In genomic region chr1:119463386-119463785, GRCm38 (mm10) we compare ENCODE assay signal across 8 mouse cellular contexts. TPM values are rescaled to one million over a fixed set of nuclear protein-coding genes. Genes with fewer than 3 reads are reported as not detected.
DNase-seq lines count a peak whose midpoint lies in the region; ATAC-seq and TF ChIP-seq lines count a peak whose summit lies in the region.

No protein-coding gene starts in this region.

- H3K4me2 ChIP-seq in liver, embryonic 11.5 days, result no peak overlapping the region

- TF ChIP-seq CTCF in liver, adult 2 months (IDR thresholded peaks at IDR 0.05; ENCODE audit: low read depth, low read length), result peak; percentile 42; the same call in 1 of the 2 replicates
- TF ChIP-seq CTCF in thymus, adult 2 months (IDR thresholded peaks at IDR 0.05; ENCODE audit: borderline replicate concordance, control insufficient read depth, extremely low read depth, insufficient read depth, low read length, poor library complexity), result no peak

- intact Hi-C loops in heart, postnatal 36 days (cut with DNase I), result loop anchor here (5.0 kb wide), 1 partner anchor 376 kb away; no protein-coding TSS in a partner anchor

- no peaks in the 10 kb centered on the region for H3K36me3 ChIP-seq in liver, adult 2 months (ENCODE audit: control insufficient read depth, insufficient read depth, low read length)
- no peaks in the 10 kb centered on the region for H3K36me3 ChIP-seq in liver, embryonic 11.5 days (ENCODE audit: control insufficient read depth, insufficient read depth, low read length)
- H3K36me3 ChIP-seq in thymus, adult 2 months (ENCODE audit: control insufficient read depth, insufficient read depth, low read length), result no peaks in the 10 kb centered on the region

- ATAC-seq in liver, embryonic 11.5 days (replicated peaks; ENCODE audit: low FRiP score), result no peak

- no peaks in the 10 kb centered on the region for H3K9me3 ChIP-seq in liver, embryonic 11.5 days (ENCODE audit: control insufficient read depth, low read length)

- no peak for TF ChIP-seq POLR2A in liver, adult 2 months (IDR thresholded peaks at IDR 0.05; ENCODE audit: extremely low read depth, insufficient read depth, low read length)
- no peak for TF ChIP-seq POLR2A in thymus, adult 2 months (IDR thresholded peaks at IDR 0.05; ENCODE audit: control insufficient read depth, extremely low read depth, insufficient read depth, low read length, poor library complexity)

- H3K27ac ChIP-seq in liver, adult 2 months (replicated peaks; ENCODE audit: insufficient read depth, low read depth, low read length), result no peak overlapping the region
- no peak overlapping the region for H3K27ac ChIP-seq in liver, embryonic 11.5 days (ENCODE audit: low read depth, low read length)
- H3K27ac ChIP-seq in thymus, adult 2 months (ENCODE audit: control insufficient read depth, insufficient read depth, low read length), result no peak overlapping the region

- no peaks in the 10 kb centered on the region for H3K79me2 ChIP-seq in liver, adult 2 months (ENCODE audit: control insufficient read depth, insufficient read depth, low read length)

- no peak overlapping the region for H3K9ac ChIP-seq in liver, adult 2 months (ENCODE audit: low read depth, low read length)
- H3K9ac ChIP-seq in liver, embryonic 11.5 days (ENCODE audit: low read depth, low read length), result no peak overlapping the region

- no peak overlapping the region for H3K4me3 ChIP-seq in liver, adult 2 months (ENCODE audit: insufficient read depth, low read depth, low read length)
- H3K4me3 ChIP-seq in liver, embryonic 11.5 days (ENCODE audit: low read depth, low read length), result no peak overlapping the region
- H3K4me3 ChIP-seq in thymus, adult 2 months (ENCODE audit: control insufficient read depth, insufficient read depth, low read length), result no peak overlapping the region

- H3K4me1 ChIP-seq in liver, adult 2 months (ENCODE audit: control insufficient read depth, insufficient read depth, low read length), result no peaks in the 10 kb centered on the region
- no peaks in the 10 kb centered on the region for H3K4me1 ChIP-seq in liver, embryonic 11.5 days (replicated peaks; ENCODE audit: control insufficient read depth, insufficient read depth, low read length)
- H3K4me1 ChIP-seq in thymus, adult 2 months (replicated peaks; ENCODE audit: control insufficient read depth, insufficient read depth, low read length), result 0 out of 2 replicates have a peak, but pooled peaks cover 4% of the 10 kb centered on the region

- H3K27me3 ChIP-seq in liver, adult 2 months (ENCODE audit: control insufficient read depth, insufficient read depth, low read length), result no peaks in the 10 kb centered on the region
- peaks cover 3% of the 10 kb centered on the region; the same call in 1 of the 2 replicates for H3K27me3 ChIP-seq in liver, embryonic 11.5 days (replicated peaks; ENCODE audit: control insufficient read depth, insufficient read depth, low read length)
- no peaks in the 10 kb centered on the region for H3K27me3 ChIP-seq in thymus, adult 2 months (ENCODE audit: control insufficient read depth, insufficient read depth, low read length)

- peak; percentile 44 to 85 for DNase-seq in adrenal gland, adult (ENCODE audit: inconsistent age in 2 of 2, low spot score in 1 of 2)
- no peak for DNase-seq in adrenal gland, adult 8-10 months
- DNase-seq in liver, adult 2 months (ENCODE audit: extremely low read depth, low read depth, low spot score), result peak; percentile 31
- DNase-seq in liver, embryonic 11.5 days (ENCODE audit: low spot score), result no peak
- peak; percentile 62 for DNase-seq in c-Kit-positive CD71-negative TER-119-negative erythroid progenitor cells, embryonic 14.5 days (ENCODE audit: low read depth)
- DNase-seq in heart, postnatal 36 days, result peak; percentile 62 to 72
- peak; percentile 58 for DNase-seq in lung, postnatal 25 days (ENCODE audit: low spot score)
- peak; percentile 73 for DNase-seq in thymus, adult 2 months

- 57% methylated on average over 2 of the region's 2 CpGs for WGBS in liver, adult 2 months
- 37% methylated on average over 2 of the region's 2 CpGs for WGBS in liver, embryonic 11.5 days
- WGBS in thymus, adult 2 months, result 52% methylated on average over 2 of the region's 2 CpGs

RNA-seq across cellular contexts. Expression of gene Ralb, which starts 41.2 kb away (rescaled TPM):
- total RNA-seq in adrenal gland, adult 8-10 months (2022), result 10 to 100 TPM; 61.0 to 78.5 (median 64.7) TPM
- 12.8 and 14.8 TPM in 2 replicates for total RNA-seq in liver, adult 2 months (2014; rRNA removed)
- polyA plus RNA-seq in liver, adult 2 months (2012; rRNA removed), result 9.0 and 9.3 TPM in 2 replicates
- 92.1 and 96.8 TPM in 2 replicates for polyA plus RNA-seq in liver, embryonic 11.5 days (2014; fragmentation: Nextera tagmentation; extraction: Ambion mirVana)
- total RNA-seq in heart, postnatal 36 days (2021), result 10 to 100 TPM; 30.9 to 31.1 TPM
- polyA plus RNA-seq in thymus, adult 2 months (2012; rRNA removed), result 32.4 and 33.5 TPM in 2 replicates

RNA-seq across cellular contexts. Expression of gene Inhbb, which starts 41.3 kb away (rescaled TPM):
- 1 to 10 TPM; 4.0 to 4.5 (median 4.2) TPM for total RNA-seq in adrenal gland, adult 8-10 months (2022)
- total RNA-seq in liver, adult 2 months (2014; rRNA removed), result 0.37 and 1.0 TPM in 2 replicates
- 0.36 and 0.42 TPM in 2 replicates for polyA plus RNA-seq in liver, adult 2 months (2012; rRNA removed)
- polyA plus RNA-seq in liver, embryonic 11.5 days (2014; fragmentation: Nextera tagmentation; extraction: Ambion mirVana), result 0.06 and 0.11 TPM in 2 replicates
- total RNA-seq in heart, postnatal 36 days (2021), result 1 to 10 TPM; 1.4 to 1.5 TPM
- polyA plus RNA-seq in thymus, adult 2 months (2012; rRNA removed), result 2.5 and 3.6 TPM in 2 replicates

Comparison
In these comparisons a context has a peak if more than half of its experiments do, and no peak if none do; other contexts are left out.
1. DNase-seq: peak in adrenal gland, adult (2 of 2), liver, adult 2 months (single experiment), c-Kit-positive CD71-negative TER-119-negative erythroid progenitor cells, embryonic 14.5 days (single experiment), heart, postnatal 36 days (2 of 2), lung, postnatal 25 days (single experiment) and thymus, adult 2 months (single experiment); none in adrenal gland, adult 8-10 months (single experiment) and liver, embryonic 11.5 days (single experiment).